Mouse (Mus musculus): ENCODE measurements around the gene Rdh19. TPM values are rescaled to one million over a fixed set of nuclear protein-coding genes. Genes with fewer than 3 reads are reported as not detected.
"Not testable (repeated sequence)": the region's sequence is repeated elsewhere in the genome, so short reads cannot be mapped to it uniquely, and the experiment has no call there.

Gene Rdh19
- polyA plus RNA-seq, 2 experiments from 2014 or later = not detected

- no peak for ATAC-seq
Observed at GRCm38 (mm10) chr10:127881041-127881440, 31.3 kb downstream of the Rdh19 start.

GRCm38 (mm10) chr10:127886551-127886950 is 36.8 kb downstream of the Rdh19 start:
- no peak for ATAC-seq

- no peak for ATAC-seq
Observed at GRCm38 (mm10) chr10:127886971-127887370, 37.2 kb downstream of the Rdh19 start.

- ATAC-seq = no peak
Observed at GRCm38 (mm10) chr10:127888605-127889004, 38.9 kb downstream of the Rdh19 start, which contains the start of gene Rdh7. Gene Rdh7 (minus strand): TSS chr10:127888817.

GRCm38 (mm10) chr10:127891481-127891880 is 41.8 kb downstream of the Rdh19 start:
- no peak for ATAC-seq

- not testable (repeated sequence) for ATAC-seq
Observed at GRCm38 (mm10) chr10:127893163-127894022, 43.7 kb downstream of the Rdh19 start.

GRCm38 (mm10) chr10:127896705-127897104 is 47.0 kb downstream of the Rdh19 start:
- ATAC-seq = no peak

GRCm38 (mm10) chr10:127897506-127897905 is 47.8 kb downstream of the Rdh19 start:
- ATAC-seq = no peak

GRCm38 (mm10) chr10:127898218-127898617 is 48.5 kb downstream of the Rdh19 start, which contains the start of gene Sdr9c7:
Gene Sdr9c7 (plus strand): TSS chr10:127898518.
- no peak for ATAC-seq

- ATAC-seq = no peak
Observed at GRCm38 (mm10) chr10:127899783-127900182, 50.1 kb downstream of the Rdh19 start.

GRCm38 (mm10) chr10:127901751-127902150 is 52.0 kb downstream of the Rdh19 start:
- ATAC-seq = no peak

- ATAC-seq = no peak
Observed at GRCm38 (mm10) chr10:127903116-127903515, 53.4 kb downstream of the Rdh19 start.

- ATAC-seq = no peak
Observed at GRCm38 (mm10) chr10:127904718-127905446, 55.2 kb downstream of the Rdh19 start.

- no peak for ATAC-seq
Observed at GRCm38 (mm10) chr10:127906138-127906537, 56.4 kb downstream of the Rdh19 start.

- no peak for ATAC-seq
Observed at GRCm38 (mm10) chr10:127907386-127907951, 57.7 kb downstream of the Rdh19 start.

Other genes starting within 250 kb of the Rdh19 start
- under 1 TPM in 1 of 2 experiments, not detected in 1; 0.57 TPM for gene Lrp1, start 228.8 kb upstream of the Rdh19 start, polyA plus RNA-seq (2017; shearing (Covaris generic))
- gene Stat6, start 206.9 kb upstream of the Rdh19 start, polyA plus RNA-seq (2017; shearing (Covaris generic)) = 100 to 1,000 TPM; 119 to 157 TPM
- 1 to 10 TPM; 4.7 to 5.8 TPM for gene Nemp1, start 183.0 kb upstream of the Rdh19 start, polyA plus RNA-seq (2017; shearing (Covaris generic))
- gene Nab2, start 181.4 kb upstream of the Rdh19 start, polyA plus RNA-seq (2017; shearing (Covaris generic)) = 10 to 100 TPM in 1 of 2 experiments, 1 to 10 TPM in 1; 7.4 to 10.2 TPM
- not detected for gene Myo1a, start 144.8 kb upstream of the Rdh19 start, polyA plus RNA-seq (2017; shearing (Covaris generic))
- not detected for gene Tac2, start 125.5 kb upstream of the Rdh19 start, polyA plus RNA-seq (2017; shearing (Covaris generic))
- under 1 TPM; 0.36 to 0.45 TPM for gene Zbtb39, start 110.4 kb upstream of the Rdh19 start, polyA plus RNA-seq (2017; shearing (Covaris generic))
- gene Gpr182, start 98.2 kb upstream of the Rdh19 start, polyA plus RNA-seq (2017; shearing (Covaris generic)) = under 1 TPM; 0.15 to 0.22 TPM
- under 1 TPM in 1 of 2 experiments, not detected in 1; 0.13 TPM for gene Rdh1, start 90.2 kb upstream of the Rdh19 start, polyA plus RNA-seq (2017; shearing (Covaris generic))
- gene Rdh16f1, start 90.1 kb upstream of the Rdh19 start, polyA plus RNA-seq (2017; shearing (Covaris generic)) = under 1 TPM in 1 of 2 experiments, not detected in 1; 0.31 TPM
- under 1 TPM in 1 of 2 experiments, not detected in 1; 0.13 TPM for gene Rdh9, start 73.5 kb upstream of the Rdh19 start, polyA plus RNA-seq (2017; shearing (Covaris generic))
- gene Rdh16, start 48.8 kb upstream of the Rdh19 start, polyA plus RNA-seq (2017; shearing (Covaris generic)) = not detected
- not detected for gene Rdh16f2, start 16.5 kb downstream of the Rdh19 start, polyA plus RNA-seq (2017; shearing (Covaris generic))
- gene Rdh7, start 38.9 kb downstream of the Rdh19 start, polyA plus RNA-seq (2017; shearing (Covaris generic)) = not detected
- not detected for gene Sdr9c7, start 48.6 kb downstream of the Rdh19 start, polyA plus RNA-seq (2017; shearing (Covaris generic))
- gene Hsd17b6, start 157.7 kb downstream of the Rdh19 start, polyA plus RNA-seq (2017; shearing (Covaris generic)) = not detected
- 10 to 100 TPM; 26.5 to 37.8 TPM for gene Prim1, start 165.2 kb downstream of the Rdh19 start, polyA plus RNA-seq (2017; shearing (Covaris generic))
- gene Naca, start 185.6 kb downstream of the Rdh19 start, polyA plus RNA-seq (2017; shearing (Covaris generic)) = 1,000 to 10,000 TPM; 1,124 to 1,330 TPM
- 100 to 1,000 TPM; 194 to 285 TPM for gene Ptges3, start 209.0 kb downstream of the Rdh19 start, polyA plus RNA-seq (2017; shearing (Covaris generic))
- 100 to 1,000 TPM; 413 to 469 TPM for gene Atp5b, start 233.3 kb downstream of the Rdh19 start, polyA plus RNA-seq (2017; shearing (Covaris generic))
- 10 to 100 TPM; 44.1 to 53.3 TPM for gene Baz2a, start 241.6 kb downstream of the Rdh19 start, polyA plus RNA-seq (2017; shearing (Covaris generic))

Measured in activated CD4-positive, CD25-positive, alpha-beta regulatory T cell, adult 4 months (primary cell).